Mouse (Mus musculus): ENCODE results near the gene Fat3. TPM values are rescaled to one million over a fixed set of nuclear protein-coding genes. Genes with fewer than 3 reads are reported as not detected.

The Fat3 gene
- polyA plus RNA-seq, 1 experiment from 2014 or later = 5.4 TPM

- Histone ChIP-seq H3K36me3 (ENCODE audit: control insufficient read depth, insufficient read depth, low read length) (no peaks in the 10 kb centered on the region), H3K4me3 (ENCODE audit: low read depth, low read length) (no peak overlapping the region), H3K9me3 (ENCODE audit: control insufficient read depth, low read length) (no peaks in the 10 kb centered on the region), H3K4me2 (ENCODE audit: low read depth, low read length) (no peak overlapping the region), H3K27ac (replicated peaks; ENCODE audit: low read depth, low read length) (no peak overlapping the region), H3K27me3 (replicated peaks; ENCODE audit: control insufficient read depth, insufficient read depth, low read length) (no peaks in the 10 kb centered on the region), H3K9ac (ENCODE audit: low read depth, low read length) (no peak overlapping the region), H3K4me1 (ENCODE audit: control insufficient read depth, insufficient read depth, low read length) (no peaks in the 10 kb centered on the region)
- 62% methylated on average over 2 of the region's 2 CpGs for WGBS
- ATAC-seq (ENCODE audit: low read depth) = no peak
- DNase-seq (ENCODE audit: low spot score) = no peak
These were observed 591.5 kb downstream of the Fat3 start for GRCm38 (mm10) chr9:15909397-15910113.

- Histone ChIP-seq H3K4me3 (ENCODE audit: low read depth, low read length) (no peak overlapping the region), H3K27ac (replicated peaks; ENCODE audit: low read depth, low read length) (no peak overlapping the region), H3K9me3 (ENCODE audit: control insufficient read depth, low read length) (no peaks in the 10 kb centered on the region), H3K27me3 (replicated peaks; ENCODE audit: control insufficient read depth, insufficient read depth, low read length) (no peaks in the 10 kb centered on the region), H3K36me3 (ENCODE audit: control insufficient read depth, insufficient read depth, low read length) (no peaks in the 10 kb centered on the region), H3K4me1 (ENCODE audit: control insufficient read depth, insufficient read depth, low read length) (no peaks in the 10 kb centered on the region), H3K9ac (ENCODE audit: low read depth, low read length) (no peak overlapping the region), H3K4me2 (ENCODE audit: low read depth, low read length) (no peak overlapping the region)
- 68% methylated on average over 9 of the region's 9 CpGs for WGBS
- no peak for ATAC-seq (ENCODE audit: low read depth)
- DNase-seq (ENCODE audit: low spot score) = no peak
These were observed 596.9 kb downstream of the Fat3 start for GRCm38 (mm10) chr9:15903948-15904750.

- Histone ChIP-seq H3K9me3 (ENCODE audit: control insufficient read depth, low read length) (no peaks in the 10 kb centered on the region), H3K4me3 (ENCODE audit: low read depth, low read length) (no peak overlapping the region), H3K27me3 (replicated peaks; ENCODE audit: control insufficient read depth, insufficient read depth, low read length) (no peaks in the 10 kb centered on the region), H3K9ac (ENCODE audit: low read depth, low read length) (no peak overlapping the region), H3K4me2 (ENCODE audit: low read depth, low read length) (no peak overlapping the region), H3K27ac (replicated peaks; ENCODE audit: low read depth, low read length) (no peak overlapping the region), H3K4me1 (ENCODE audit: control insufficient read depth, insufficient read depth, low read length) (no peaks in the 10 kb centered on the region), H3K36me3 (ENCODE audit: control insufficient read depth, insufficient read depth, low read length) (no peaks in the 10 kb centered on the region)
- WGBS = 64% methylated on average over 2 of the region's 2 CpGs
- ATAC-seq (ENCODE audit: low read depth) (no peak), DNase-seq (ENCODE audit: low spot score) (no peak)
These were observed 603.0 kb downstream of the Fat3 start for GRCm38 (mm10) chr9:15898112-15898511.

GRCm38 (mm10) chr9:15886756-15887155 is 614.3 kb downstream of the Fat3 start:
- DNase-seq (ENCODE audit: low spot score) (no peak), ATAC-seq (ENCODE audit: low read depth) (no peak)
- H3K4me3 ChIP-seq (ENCODE audit: low read depth, low read length) = no peak overlapping the region
- no peaks in the 10 kb centered on the region for H3K27me3 ChIP-seq (replicated peaks; ENCODE audit: control insufficient read depth, insufficient read depth, low read length)
- no peak overlapping the region for H3K9ac ChIP-seq (ENCODE audit: low read depth, low read length)
- H3K9me3 ChIP-seq (ENCODE audit: control insufficient read depth, low read length) = no peaks in the 10 kb centered on the region
- no peaks in the 10 kb centered on the region for H3K36me3 ChIP-seq (ENCODE audit: control insufficient read depth, insufficient read depth, low read length)
- no peak overlapping the region for H3K4me2 ChIP-seq (ENCODE audit: low read depth, low read length)
- WGBS = 78% methylated on average over 5 of the region's 5 CpGs
- H3K27ac ChIP-seq (replicated peaks; ENCODE audit: low read depth, low read length) = no peak overlapping the region
- H3K4me1 ChIP-seq (ENCODE audit: control insufficient read depth, insufficient read depth, low read length) = no peaks in the 10 kb centered on the region

- DNase-seq (ENCODE audit: low spot score) (no peak), ATAC-seq (ENCODE audit: low read depth) (no peak)
- H3K27ac ChIP-seq (replicated peaks; ENCODE audit: low read depth, low read length) = no peak overlapping the region
- no peak overlapping the region for H3K4me2 ChIP-seq (ENCODE audit: low read depth, low read length)
- no peak overlapping the region for H3K9ac ChIP-seq (ENCODE audit: low read depth, low read length)
- no peaks in the 10 kb centered on the region for H3K4me1 ChIP-seq (ENCODE audit: control insufficient read depth, insufficient read depth, low read length)
- no peaks in the 10 kb centered on the region for H3K9me3 ChIP-seq (ENCODE audit: control insufficient read depth, low read length)
- no peak overlapping the region for H3K4me3 ChIP-seq (ENCODE audit: low read depth, low read length)
- H3K27me3 ChIP-seq (replicated peaks; ENCODE audit: control insufficient read depth, insufficient read depth, low read length) = no peaks in the 10 kb centered on the region
- H3K36me3 ChIP-seq (ENCODE audit: control insufficient read depth, insufficient read depth, low read length) = no peaks in the 10 kb centered on the region
These were observed 620.3 kb downstream of the Fat3 start for GRCm38 (mm10) chr9:15880754-15881153.

- Histone ChIP-seq H3K4me1 (ENCODE audit: control insufficient read depth, insufficient read depth, low read length) (no peaks in the 10 kb centered on the region), H3K4me3 (ENCODE audit: low read depth, low read length) (no peak overlapping the region), H3K27ac (replicated peaks; ENCODE audit: low read depth, low read length) (no peak overlapping the region), H3K36me3 (ENCODE audit: control insufficient read depth, insufficient read depth, low read length) (no peaks in the 10 kb centered on the region), H3K4me2 (ENCODE audit: low read depth, low read length) (no peak overlapping the region), H3K9me3 (ENCODE audit: control insufficient read depth, low read length) (no peaks in the 10 kb centered on the region), H3K9ac (ENCODE audit: low read depth, low read length) (no peak overlapping the region), H3K27me3 (replicated peaks; ENCODE audit: control insufficient read depth, insufficient read depth, low read length) (no peaks in the 10 kb centered on the region)
- ATAC-seq (ENCODE audit: low read depth) (no peak), DNase-seq (ENCODE audit: low spot score) (peak; percentile 52)
- WGBS = 26% methylated on average over 3 of the region's 3 CpGs
These were observed 620.9 kb downstream of the Fat3 start for GRCm38 (mm10) chr9:15880160-15880603.

GRCm38 (mm10) chr9:15874506-15875160 is 626.5 kb downstream of the Fat3 start, which contains the start of gene Mtnr1b:
Gene Mtnr1b (minus strand): TSS chr9:15874556.
- no peak within 1 kb of the TSS for H3K27ac ChIP-seq (replicated peaks; ENCODE audit: low read depth, low read length)
- H3K36me3 ChIP-seq (ENCODE audit: control insufficient read depth, insufficient read depth, low read length) = no peaks in the 10 kb centered on the region
- no peak within 1 kb of the TSS for H3K9ac ChIP-seq (ENCODE audit: low read depth, low read length)
- peaks cover 13% of the 10 kb centered on the region for H3K27me3 ChIP-seq (replicated peaks; ENCODE audit: control insufficient read depth, insufficient read depth, low read length)
- H3K4me2 ChIP-seq (ENCODE audit: low read depth, low read length) = no peak within 1 kb of the TSS
- ATAC-seq (ENCODE audit: low read depth) = no peak
- H3K4me1 ChIP-seq (ENCODE audit: control insufficient read depth, insufficient read depth, low read length) = no peaks in the 10 kb centered on the region
- no peaks in the 10 kb centered on the region for H3K9me3 ChIP-seq (ENCODE audit: control insufficient read depth, low read length)
- H3K4me3 ChIP-seq (ENCODE audit: low read depth, low read length) = no peak within 1 kb of the TSS
- 61% methylated on average over 19 of the region's 19 CpGs for WGBS
- DNase-seq (ENCODE audit: low spot score) = no peak

- Histone ChIP-seq H3K27ac (replicated peaks; ENCODE audit: low read depth, low read length) (no peak overlapping the region), H3K36me3 (ENCODE audit: control insufficient read depth, insufficient read depth, low read length) (no peaks in the 10 kb centered on the region), H3K9me3 (ENCODE audit: control insufficient read depth, low read length) (no peaks in the 10 kb centered on the region), H3K9ac (ENCODE audit: low read depth, low read length) (no peak overlapping the region), H3K4me1 (ENCODE audit: control insufficient read depth, insufficient read depth, low read length) (no peaks in the 10 kb centered on the region), H3K4me2 (ENCODE audit: low read depth, low read length) (no peak overlapping the region), H3K27me3 (replicated peaks; ENCODE audit: control insufficient read depth, insufficient read depth, low read length) (peaks cover 13% of the 10 kb centered on the region), H3K4me3 (ENCODE audit: low read depth, low read length) (no peak overlapping the region)
- 40% methylated on average over 4 of the region's 4 CpGs for WGBS
- peak; percentile 48 for DNase-seq (ENCODE audit: low spot score)
- ATAC-seq (ENCODE audit: low read depth) = peak; percentile 38; the same call in 1 of the 2 replicates
These were observed 631.1 kb downstream of the Fat3 start for GRCm38 (mm10) chr9:15870013-15870412.
